Mouse (Mus musculus) CH12.LX (cell line): ENCODE results near the gene Lmo7. TPM values are rescaled to one million over a fixed set of nuclear protein-coding genes. Genes with fewer than 3 reads are reported as not detected.

Source experiments
- DNase-seq: peaks from one replicate; pipeline ENCODE4 v3.0.0-alpha.2; 2013; ENCODE audit errors: extremely low read depth
- H3K27ac ChIP-seq: 2 replicates; pipeline ENCODE4 v1.5.1; 2012; ENCODE audit warnings: low read depth, mild to moderate bottlenecking, control low read depth, moderate library complexity; ENCODE audit not compliant: insufficient read depth
- H3K27me3 ChIP-seq: replicated peaks from 2 replicates; pipeline ENCODE3; 2012; ENCODE audit warnings: inconsistent platforms
- H3K36me3 ChIP-seq, 2 experiments: replicated peaks in 1 of 2; 2 replicates each; pipeline versions ENCODE3 to v1.6.1; 2012; ENCODE audit warnings: inconsistent platforms in 1 of 2, low read length in 1 of 2, mild to moderate bottlenecking in 1 of 2, mixed read lengths in 1 of 2, moderate library complexity in 1 of 2; ENCODE audit not compliant: control insufficient read depth in 1 of 2, insufficient read depth in 1 of 2
- H3K4me1 ChIP-seq, 2 experiments: 2 replicates each; pipeline ENCODE4 v1.6.1; 2012; ENCODE audit warnings: inconsistent platforms in 1 of 2, moderate library complexity in 1 of 2; ENCODE audit not compliant: insufficient read depth in 2 of 2, control insufficient read depth in 1 of 2
- H3K4me2 ChIP-seq: 2 replicates; pipeline ENCODE4 v1.6.1; 2012; ENCODE audit warnings: low read depth, mild to moderate bottlenecking, control low read depth; ENCODE audit not compliant: poor library complexity, insufficient read depth, severe bottlenecking
- H3K4me3 ChIP-seq, 3 experiments: fragments of 150-350 bp in 1 of 3; sonication (generic) in 1 of 3; replicated peaks in 1 of 3; 2 replicates each; pipeline versions ENCODE3 to v1.5.1; 2011 to 2012; ENCODE audit warnings: low read depth in 2 of 3, low read length in 2 of 3, mild to moderate bottlenecking in 2 of 3, moderate library complexity in 2 of 3, control low read depth in 1 of 3, improper control_type of control experiment in 1 of 3, inconsistent platforms in 1 of 3, mixed read lengths in 1 of 3; ENCODE audit not compliant: poor library complexity in 1 of 3
- H3K79me2 ChIP-seq: replicated peaks from 2 replicates; pipeline ENCODE4 v1.6.1; 2012; ENCODE audit warnings: mild to moderate bottlenecking, moderate library complexity; ENCODE audit not compliant: control insufficient read depth, poor library complexity, insufficient read depth, severe bottlenecking; ENCODE audit errors: extremely low read depth
- H3K9ac ChIP-seq: 2 replicates; pipeline ENCODE4 v1.6.1; 2012; ENCODE audit warnings: low read depth, mild to moderate bottlenecking, control low read depth, moderate library complexity; ENCODE audit not compliant: insufficient read depth
- H3K9me3 ChIP-seq: replicated peaks from 2 replicates; pipeline ENCODE3; 2012; ENCODE audit warnings: low read length, inconsistent platforms, mixed read lengths
- CHD2 ChIP-seq: IDR thresholded peaks from 2 replicates; pipeline ENCODE4 v1.6.1; 2011; ENCODE audit warnings: low read length, improper control_type of control experiment
- ELF1 ChIP-seq: IDR thresholded peaks from 2 replicates; pipeline ENCODE4 v1.6.1; 2014; ENCODE audit warnings: low read depth, mild to moderate bottlenecking, inconsistent platforms, low read length, improper control_type of control experiment
- EP300 ChIP-seq: IDR thresholded peaks from 2 replicates; pipeline ENCODE4 v1.6.1; 2011; ENCODE audit warnings: low read length, improper control_type of control experiment
- JUN ChIP-seq: IDR thresholded peaks from 2 replicates; pipeline ENCODE4 v1.6.1; 2011; ENCODE audit warnings: low read depth, mild to moderate bottlenecking, low read length, improper control_type of control experiment, moderate library complexity; ENCODE audit not compliant: insufficient read depth
- JUND ChIP-seq: conservative IDR thresholded peaks from 2 replicates; pipeline ENCODE4 v1.6.1; 2011; ENCODE audit warnings: low read depth, low read length, improper control_type of control experiment
- KAT2A ChIP-seq: IDR thresholded peaks from 2 replicates; pipeline ENCODE4 v1.6.1; 2012; ENCODE audit warnings: low read length, improper control_type of control experiment, inconsistent platforms; ENCODE audit not compliant: insufficient replicate concordance
- MAFK ChIP-seq: IDR thresholded peaks from 2 replicates; pipeline ENCODE4 v1.6.1; 2011; ENCODE audit warnings: low read length, improper control_type of control experiment; ENCODE audit not compliant: insufficient replicate concordance
- MEF2A ChIP-seq: IDR thresholded peaks from 2 replicates; pipeline ENCODE4 v1.6.1; 2014; ENCODE audit warnings: low read depth, mild to moderate bottlenecking, inconsistent platforms, low read length, improper control_type of control experiment, borderline replicate concordance
- MXI1 ChIP-seq: IDR thresholded peaks from 2 replicates; pipeline ENCODE4 v1.6.1; 2011; ENCODE audit warnings: mild to moderate bottlenecking, low read depth, low read length, improper control_type of control experiment
- MYC ChIP-seq: IDR thresholded peaks from 2 replicates; pipeline ENCODE4 v1.6.1; 2011; ENCODE audit warnings: low read depth, mild to moderate bottlenecking, improper control_type of control experiment, low read length
- NELFE ChIP-seq: IDR thresholded peaks from 2 replicates; pipeline ENCODE4 v1.6.1; 2011; ENCODE audit warnings: low read depth, low read length, improper control_type of control experiment
- NRF1 ChIP-seq: IDR thresholded peaks from 2 replicates; pipeline ENCODE4 v1.6.1; 2014; ENCODE audit warnings: low read depth, mild to moderate bottlenecking, inconsistent platforms, low read length, improper control_type of control experiment, moderate library complexity
- POLR2A ChIP-seq: IDR thresholded peaks from 2 replicates; pipeline ENCODE4 v1.6.1; 2011; ENCODE audit warnings: low read depth, mild to moderate bottlenecking, improper control_type of control experiment, low read length
- POLR2AphosphoS2 ChIP-seq: IDR thresholded peaks from 2 replicates; pipeline ENCODE4 v1.6.1; 2011; ENCODE audit warnings: low read depth, low read length, improper control_type of control experiment
- RAD21 ChIP-seq: IDR thresholded peaks from 2 replicates; pipeline ENCODE4 v1.6.1; 2011; ENCODE audit warnings: low read depth, mild to moderate bottlenecking, low read length, improper control_type of control experiment, moderate library complexity
- SIN3A ChIP-seq: IDR thresholded peaks from 2 replicates; pipeline ENCODE4 v1.6.1; 2012; ENCODE audit warnings: low read length, improper control_type of control experiment, inconsistent platforms
- TCF12 ChIP-seq: IDR thresholded peaks from 2 replicates; pipeline ENCODE4 v1.6.1; 2014; ENCODE audit warnings: low read depth, mild to moderate bottlenecking, inconsistent platforms, low read length, improper control_type of control experiment
- ZNF384 ChIP-seq: IDR thresholded peaks from 2 replicates; pipeline ENCODE4 v1.6.1; 2012; ENCODE audit warnings: low read depth, low read length, improper control_type of control experiment, inconsistent platforms
- dilution Hi-C: fragments of 300-500 bp; cut with MboI; formaldehyde crosslinking; loops from 2 replicates; pipeline ENCODE4 v1.14.3; 2020; ENCODE audit warnings: low sequenced_read_pairs; ENCODE audit not compliant: extremely low pct_unique_long_range_greater_than_20kb, extremely low pct_ligation_motif_present
- in situ Hi-C: fragments of 300-500 bp; cut with MboI; formaldehyde crosslinking; loops from 3 replicates; pipeline ENCODE4 v1.14.3; 2019; ENCODE audit warnings: low sequenced_read_pairs, low pct_ligation_motif_present, low pct_unique_long_range_greater_than_20kb, mixed read lengths
- polyA plus RNA-seq: library from polyadenylated mRNA; unstranded; fragments of >175 nt; gene quantifications from 2 replicates; pipeline ENCODE4 v1.2.1, GENCODE M21; 2012; ENCODE audit warnings: low read depth; ENCODE audit not compliant: insufficient read length
- total RNA-seq, 2 experiments: library from RNA; depleted of rRNA; stranded (reverse); fragments of 300-350 nt in 1 of 2; fragments of >200 nt in 1 of 2; gene quantifications; 2 replicates each; pipeline ENCODE4 v1.2.3; 2012 to 2014

The Lmo7 gene
- total and polyA plus RNA-seq, 3 experiments, result 5.0 to 11.9 (median 8.3) TPM

- Histone ChIP-seq H3K9me3 (no peaks in the 10 kb centered on the region), H3K27me3 (no peaks in the 10 kb centered on the region), H3K79me2 (no peaks in the 10 kb centered on the region), H3K4me3 (no peak overlapping the region), H3K9ac (no peak overlapping the region), H3K4me1 (peaks cover 0 to 23% of the 10 kb centered on the region in 2 experiments; a peak in 2 of 4 replicates), H3K4me2 (no peak overlapping the region), H3K27ac (no peak overlapping the region), H3K36me3 (no peaks in the 10 kb centered on the region)
- DNase-seq, result peak; percentile 53
- TF ChIP-seq KAT2A (no peak), JUN (no peak), JUND (no peak), MEF2A (peak; percentile 17; the same call in 1 of the 2 replicates)
- dilution Hi-C loops, result no loop called here
- in situ Hi-C loops, result no loop called here
Measured at GRCm38 (mm10) chr14:101853722-101854121, 124.0 kb downstream of the Lmo7 start.

- no peaks in the 10 kb centered on the region for H3K27me3 ChIP-seq
- H3K9ac ChIP-seq, result no peak overlapping the region
- TF ChIP-seq CHD2, result no peak
- TF ChIP-seq POLR2A, result no peak
- TF ChIP-seq MAFK, result no peak
- TF ChIP-seq TCF12, result no peak
- no peak for TF ChIP-seq EP300
- TF ChIP-seq RAD21, result no peak
- TF ChIP-seq ELF1, result no peak
- TF ChIP-seq NELFE, result no peak
- no peak for TF ChIP-seq ZNF384
- no peak for TF ChIP-seq MEF2A
- no peak for TF ChIP-seq SIN3A
- TF ChIP-seq NRF1, result no peak
- TF ChIP-seq MXI1, result no peak
- no peak for TF ChIP-seq POLR2AphosphoS2
- TF ChIP-seq MYC, result no peak
- no peak for DNase-seq
- H3K4me2 ChIP-seq, result no peak overlapping the region
- no peak overlapping the region for H3K4me3 ChIP-seq
- no peaks in the 10 kb centered on the region for H3K9me3 ChIP-seq
- dilution Hi-C loops (no loop called here), in situ Hi-C loops (no loop called here)
- H3K36me3 ChIP-seq, result no peaks in the 10 kb centered on the region
- H3K79me2 ChIP-seq, result no peaks in the 10 kb centered on the region
- H3K4me1 ChIP-seq, result peaks cover 0 to 24% of the 10 kb centered on the region in 2 experiments; a peak in 2 of 4 replicates
- no peak overlapping the region for H3K27ac ChIP-seq
Measured at GRCm38 (mm10) chr14:101854226-101854625, 124.5 kb downstream of the Lmo7 start.
